Mouse (Mus musculus): Measurements from ENCODE around the gene Hist2h2be. TPM values are rescaled to one million over a fixed set of nuclear protein-coding genes. Genes with fewer than 3 reads are reported as not detected.
"Not testable (repeated sequence)": the region's sequence is repeated elsewhere in the genome, so short reads cannot be mapped to it uniquely, and the experiment has no call there.

Gene Hist2h2be
- total RNA-seq (2015) (5.4 and 5.9 TPM in 2 replicates), total RNA-seq (2017) (6.6 and 8.0 TPM in 2 replicates)

- ATAC-seq (replicated peaks; ENCODE audit: poor library complexity): peak; percentile 76
Measured at GRCm38 (mm10) chr3:96220765-96221639, at the start of gene Hist2h2be, which contains the start of gene Hist2h2ac. Gene Hist2h2be, plus strand, starts transcription at chr3:96221119. Gene Hist2h2ac, minus strand, starts transcription at chr3:96220880.

- ATAC-seq (replicated peaks; ENCODE audit: poor library complexity): no peak
Measured at GRCm38 (mm10) chr3:96171583-96172196, 49.2 kb upstream of the Hist2h2be start.

- ATAC-seq (replicated peaks; ENCODE audit: poor library complexity): peak; percentile 95
Measured at GRCm38 (mm10) chr3:96172197-96173178, 48.4 kb upstream of the Hist2h2be start, which contains the start of gene Sf3b4. Gene Sf3b4, plus strand, starts transcription at chr3:96172332.

GRCm38 (mm10) chr3:96173185-96173584 is 47.7 kb upstream of the Hist2h2be start:
- ATAC-seq (replicated peaks; ENCODE audit: poor library complexity): no peak

GRCm38 (mm10) chr3:96174042-96174441 is 46.9 kb upstream of the Hist2h2be start:
- ATAC-seq (replicated peaks; ENCODE audit: poor library complexity): not testable (repeated sequence)

GRCm38 (mm10) chr3:96175251-96175650 is 45.7 kb upstream of the Hist2h2be start:
- ATAC-seq (replicated peaks; ENCODE audit: poor library complexity): no peak

- no peak for ATAC-seq (replicated peaks; ENCODE audit: poor library complexity)
Measured at GRCm38 (mm10) chr3:96178427-96178826, 42.5 kb upstream of the Hist2h2be start.

GRCm38 (mm10) chr3:96178902-96179301 is 42.0 kb upstream of the Hist2h2be start:
- ATAC-seq (replicated peaks; ENCODE audit: poor library complexity): no peak

GRCm38 (mm10) chr3:96179531-96179930 is 41.4 kb upstream of the Hist2h2be start:
- no peak for ATAC-seq (replicated peaks; ENCODE audit: poor library complexity)

GRCm38 (mm10) chr3:96180727-96181477 is 40.0 kb upstream of the Hist2h2be start, which contains the start of gene Sv2a:
Gene Sv2a, plus strand, starts transcription at chr3:96181151.
- ATAC-seq (replicated peaks; ENCODE audit: poor library complexity): peak; percentile 53

GRCm38 (mm10) chr3:96181510-96182381 is 39.2 kb upstream of the Hist2h2be start:
- ATAC-seq (replicated peaks; ENCODE audit: poor library complexity): no peak

GRCm38 (mm10) chr3:96182382-96182776 is 38.5 kb upstream of the Hist2h2be start:
- peak; percentile 23; the same call in 1 of the 2 replicates for ATAC-seq (replicated peaks; ENCODE audit: poor library complexity)

- ATAC-seq (replicated peaks; ENCODE audit: poor library complexity): no peak
Measured at GRCm38 (mm10) chr3:96192977-96193376, 27.9 kb upstream of the Hist2h2be start.

- peak; percentile 14 for ATAC-seq (replicated peaks; ENCODE audit: poor library complexity)
Measured at GRCm38 (mm10) chr3:96194966-96195365, 26.0 kb upstream of the Hist2h2be start.

- ATAC-seq (replicated peaks; ENCODE audit: poor library complexity): no peak
Measured at GRCm38 (mm10) chr3:96195616-96196313, 25.2 kb upstream of the Hist2h2be start.

- no peak for ATAC-seq (replicated peaks; ENCODE audit: poor library complexity)
Measured at GRCm38 (mm10) chr3:96196437-96197128, 24.3 kb upstream of the Hist2h2be start.

GRCm38 (mm10) chr3:96197129-96197749 is 23.7 kb upstream of the Hist2h2be start:
- ATAC-seq (replicated peaks; ENCODE audit: poor library complexity): peak; percentile 77

All from megakaryocyte progenitor cell, adult 5-6 weeks (primary cell).